Mouse (Mus musculus) induced T-regulatory cell, adult 2 months (primary cell): Measurements from ENCODE around the gene Steap3.

Experiments
- DNase-seq: peaks from one replicate; pipeline ENCODE4 v3.0.0-alpha.2; 2012; ENCODE audit warnings: low read depth

Steap3 gene

GRCm38 (mm10) chr1:120146994-120147393, 125.5 kb downstream of the Steap3 start:
- DNase-seq = peak; percentile 18

- no peak for DNase-seq
Measured at GRCm38 (mm10) chr1:120145527-120146216, 126.8 kb downstream of the Steap3 start.

GRCm38 (mm10) chr1:120142551-120142950, 130.0 kb downstream of the Steap3 start:
- no peak for DNase-seq
